Mouse (Mus musculus) heart, embryonic 11.5 days (tissue): ENCODE results near the gene Cnn2. TPM values are rescaled to one million over a fixed set of nuclear protein-coding genes. Genes with fewer than 3 reads are reported as not detected.

Experiments used
- ATAC-seq: fragments of 200-750 bp; cut with Nextera tagmentation; replicated peaks from 2 replicates; pipeline ENCODE4 v1.8.0; 2017; ENCODE audit warnings: moderate library complexity; ENCODE audit not compliant: insufficient number of reproducible peaks, low FRiP score, low TSS enrichment
- H3K27ac ChIP-seq: fragments of 300-500 bp; sonication (generic); 2 replicates; pipeline ENCODE4 v1.5.1; 2014; ENCODE audit warnings: mild to moderate bottlenecking, low read depth, low read length
- H3K27me3 ChIP-seq: fragments of 300-500 bp; sonication (generic); 2 replicates; pipeline ENCODE4 v1.6.1; 2014; ENCODE audit warnings: mild to moderate bottlenecking, low read length, mixed read lengths; ENCODE audit not compliant: control insufficient read depth, insufficient read depth
- H3K36me3 ChIP-seq: fragments of 300-500 bp; sonication (generic); 2 replicates; pipeline ENCODE4 v1.6.1; 2014; ENCODE audit warnings: mild to moderate bottlenecking, low read length, moderate library complexity, mixed read lengths; ENCODE audit not compliant: control insufficient read depth, insufficient read depth
- H3K4me1 ChIP-seq: fragments of 300-500 bp; sonication (generic); 2 replicates; pipeline ENCODE4 v1.6.1; 2014; ENCODE audit warnings: low read length; ENCODE audit not compliant: control insufficient read depth, insufficient read depth
- H3K4me2 ChIP-seq: fragments of 300-500 bp; sonication (generic); 2 replicates; pipeline ENCODE4 v1.6.1; 2014; ENCODE audit warnings: mild to moderate bottlenecking, moderate library complexity
- H3K4me3 ChIP-seq: fragments of 300-500 bp; sonication (generic); 2 replicates; pipeline ENCODE4 v1.5.1; 2014; ENCODE audit warnings: low read depth, low read length
- H3K9ac ChIP-seq: fragments of 300-500 bp; sonication (generic); 2 replicates; pipeline ENCODE4 v1.6.1; 2014; ENCODE audit warnings: mild to moderate bottlenecking, low read depth, low read length, moderate library complexity
- H3K9me3 ChIP-seq: fragments of 300-500 bp; sonication (generic); replicated peaks from 2 replicates; pipeline ENCODE4 v1.6.1; 2016; ENCODE audit warnings: low read length; ENCODE audit not compliant: control insufficient read depth
- WGBS: fragments of 180-500 bp; shearing (Covaris S2); extraction: QIAGEN DNeasy Blood & Tissue Kit; methylation state at CpG from one replicate; pipeline ENCODE4 v1.1.7; 2014; ENCODE audit not compliant: insufficient replicate concordance; 5-methylcytosine and 5-hydroxymethylcytosine counted together
- polyA plus RNA-seq: library from polyadenylated mRNA; unstranded; fragments of >200 nt; fragmentation: Nextera tagmentation; extraction: Ambion mirVana; gene quantifications from 2 replicates; pipeline ENCODE4 v1.2.1, GENCODE M21; 2014

Cnn2 gene
- polyA plus RNA-seq, 1 experiment from 2014 or later, result 405 TPM

GRCm38 (mm10) chr10:79989870-79990269 is 1.5 kb downstream of the Cnn2 start:
- Histone ChIP-seq H3K9ac (peak overlapping the region; percentile 96), H3K27ac (peak overlapping the region; percentile 96), H3K27me3 (no peaks in the 10 kb centered on the region), H3K9me3 (no peaks in the 10 kb centered on the region), H3K4me3 (peak overlapping the region; percentile 77), H3K36me3 (peaks cover 39% of the 10 kb centered on the region), H3K4me2 (peak overlapping the region; percentile 81), H3K4me1 (peaks cover 34% of the 10 kb centered on the region)
- 13% methylated on average over 15 of the region's 15 CpGs for WGBS
- no peak for ATAC-seq

- no peak overlapping the region for H3K27ac ChIP-seq
- no peaks in the 10 kb centered on the region for H3K9me3 ChIP-seq
- no peaks in the 10 kb centered on the region for H3K27me3 ChIP-seq
- H3K4me1 ChIP-seq, result peaks cover 31% of the 10 kb centered on the region
- no peak for ATAC-seq
- H3K4me2 ChIP-seq, result peak overlapping the region; percentile 81
- no peak overlapping the region for H3K9ac ChIP-seq
- H3K36me3 ChIP-seq, result peaks cover 41% of the 10 kb centered on the region
- H3K4me3 ChIP-seq, result peak overlapping the region; percentile 20
- WGBS, result 64% methylated on average over 12 of the region's 12 CpGs
These were observed 2.7 kb downstream of the Cnn2 start for GRCm38 (mm10) chr10:79991099-79991498.

GRCm38 (mm10) chr10:79991548-79991947 is 3.2 kb downstream of the Cnn2 start:
- Histone ChIP-seq H3K4me1 (peaks cover 26% of the 10 kb centered on the region), H3K27ac (no peak overlapping the region), H3K36me3 (peaks cover 41% of the 10 kb centered on the region), H3K9ac (no peak overlapping the region), H3K9me3 (no peaks in the 10 kb centered on the region), H3K27me3 (no peaks in the 10 kb centered on the region), H3K4me3 (no peak overlapping the region), H3K4me2 (no peak overlapping the region)
- ATAC-seq, result no peak
- 86% methylated on average over 6 of the region's 6 CpGs for WGBS

- no peak for ATAC-seq
- H3K27me3 ChIP-seq, result 0 out of 2 replicates have a peak, but pooled peaks cover 4% of the 10 kb centered on the region
- H3K4me1 ChIP-seq, result peaks cover 14% of the 10 kb centered on the region
- no peak overlapping the region for H3K4me2 ChIP-seq
- H3K27ac ChIP-seq, result peak overlapping the region; percentile 24; the same call in 1 of the 2 replicates
- WGBS, result 88% methylated on average over 16 of the region's 16 CpGs
- H3K9ac ChIP-seq, result no peak overlapping the region
- H3K9me3 ChIP-seq, result no peaks in the 10 kb centered on the region
- H3K36me3 ChIP-seq, result peaks cover 41% of the 10 kb centered on the region
- no peak overlapping the region for H3K4me3 ChIP-seq
These were observed 6.2 kb downstream of the Cnn2 start for GRCm38 (mm10) chr10:79994397-79995115.

GRCm38 (mm10) chr10:79995636-79996035 is 7.3 kb downstream of the Cnn2 start:
- no peak for ATAC-seq
- Histone ChIP-seq H3K36me3 (peaks cover 41% of the 10 kb centered on the region), H3K9me3 (no peaks in the 10 kb centered on the region), H3K9ac (no peak overlapping the region), H3K27ac (peak overlapping the region; percentile 29; the same call in 1 of the 2 replicates), H3K27me3 (0 out of 2 replicates have a peak, but pooled peaks cover 4% of the 10 kb centered on the region), H3K4me1 (peaks cover 10% of the 10 kb centered on the region), H3K4me2 (no peak overlapping the region), H3K4me3 (no peak overlapping the region)
- 74% methylated on average over 1 of the region's 1 CpGs for WGBS

DNA sequence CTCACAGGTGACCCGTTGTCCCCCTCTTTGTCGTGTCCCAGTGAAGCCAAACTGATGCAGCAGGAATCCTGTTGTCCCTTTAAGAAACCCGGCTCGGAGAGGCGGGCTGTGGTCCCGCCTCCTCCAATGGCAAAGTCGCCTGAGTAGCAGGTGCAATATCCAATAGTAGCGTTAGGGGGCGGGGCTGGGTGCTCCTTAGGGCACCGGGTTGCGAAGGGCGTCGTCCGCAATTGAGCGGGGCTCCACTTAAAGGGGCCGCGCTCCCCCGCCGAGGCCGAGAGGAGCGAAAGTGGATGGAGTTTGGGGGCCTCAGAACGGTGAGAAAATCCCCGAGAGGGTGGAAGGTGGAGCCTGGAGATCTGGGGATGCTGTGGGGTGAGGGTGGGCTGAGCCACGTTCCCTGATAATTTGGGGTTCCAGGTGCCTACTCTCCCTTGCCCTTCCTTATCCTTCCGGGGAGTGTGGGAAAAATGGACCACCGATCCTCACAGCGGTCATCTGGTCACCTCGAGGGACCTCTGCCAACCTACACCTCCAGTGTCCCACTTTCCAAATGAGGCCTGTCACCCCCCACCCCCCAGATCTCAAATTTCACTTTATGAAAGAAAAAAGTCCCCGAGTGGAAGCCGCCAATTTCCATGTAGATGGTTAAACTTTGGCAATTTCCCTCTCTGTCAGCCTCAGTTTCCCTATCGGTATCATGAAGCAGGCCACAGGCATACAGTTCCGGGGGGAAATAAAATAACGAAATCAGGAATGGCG is 8.1 kb downstream of the Cnn2 start, which contains the start of gene Abca7:
Gene Abca7, plus strand, starts transcription at position 223 of the 762 bp plus-strand sequence.
- Histone ChIP-seq H3K36me3 (peaks cover 34% of the 10 kb centered on the region), H3K27me3 (peaks cover 8% of the 10 kb centered on the region), H3K27ac (peak within 1 kb of the TSS; percentile 69), H3K9ac (peak within 1 kb of the TSS; percentile 70), H3K4me1 (peaks cover 10% of the 10 kb centered on the region), H3K9me3 (no peaks in the 10 kb centered on the region), H3K4me2 (peak within 1 kb of the TSS; percentile 65), H3K4me3 (peak within 1 kb of the TSS; percentile 56)
- 2% methylated on average over 34 of the region's 34 CpGs for WGBS
- peak; percentile 82 for ATAC-seq

DNA sequence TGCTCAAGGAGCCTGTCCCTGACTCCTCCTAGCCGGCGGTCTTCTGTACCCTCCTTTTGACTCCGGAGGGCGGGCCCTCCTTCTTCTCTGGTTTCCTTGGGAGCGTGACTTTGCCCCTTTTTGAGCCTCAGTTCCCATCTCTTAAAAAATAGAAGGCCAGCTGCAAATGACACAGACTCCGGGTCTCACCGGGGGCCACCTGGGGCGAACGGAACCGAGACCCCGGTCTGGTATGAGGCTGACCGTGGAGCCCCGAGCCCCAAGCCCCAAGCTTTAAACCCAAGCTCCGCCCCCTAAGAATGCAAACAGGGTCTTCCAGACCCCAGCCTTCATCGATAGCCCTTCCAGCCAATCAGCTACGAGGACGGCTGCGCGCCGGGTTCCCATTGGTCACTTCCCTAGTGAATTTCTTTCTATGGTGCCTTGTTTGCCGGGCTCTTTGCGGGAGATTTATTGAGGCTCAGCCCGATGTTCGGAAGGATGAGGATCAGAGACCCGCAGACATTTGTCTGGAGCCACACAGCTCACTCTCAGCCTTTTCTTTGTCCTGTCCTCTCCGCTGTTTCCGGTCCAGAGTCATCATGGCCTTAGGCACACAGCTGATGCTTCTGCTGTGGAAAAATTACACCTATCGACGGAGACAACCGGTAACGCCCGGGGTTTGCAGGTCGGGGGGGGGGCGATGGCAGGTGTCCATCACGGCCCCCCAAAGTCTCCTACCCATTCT is 8.8 kb downstream of the Cnn2 start:
- peaks cover 10% of the 10 kb centered on the region for H3K4me1 ChIP-seq
- peak overlapping the region; percentile 65 for H3K4me2 ChIP-seq
- no peaks in the 10 kb centered on the region for H3K9me3 ChIP-seq
- peak overlapping the region; percentile 70 for H3K9ac ChIP-seq
- WGBS, result under 1% methylated on average over 35 of the region's 35 CpGs
- H3K27me3 ChIP-seq, result peaks cover 14% of the 10 kb centered on the region
- no peak; the same call in 1 of the 2 replicates for ATAC-seq
- peaks cover 27% of the 10 kb centered on the region for H3K36me3 ChIP-seq
- peak overlapping the region; percentile 56 for H3K4me3 ChIP-seq
- H3K27ac ChIP-seq, result peak overlapping the region; percentile 69; the same call in 1 of the 2 replicates

GRCm38 (mm10) chr10:79997819-79998218 is 9.4 kb downstream of the Cnn2 start:
- peaks cover 22% of the 10 kb centered on the region for H3K36me3 ChIP-seq
- H3K9me3 ChIP-seq, result no peaks in the 10 kb centered on the region
- peak overlapping the region; percentile 56 for H3K4me3 ChIP-seq
- peaks cover 14% of the 10 kb centered on the region for H3K4me1 ChIP-seq
- 6% methylated on average over 15 of the region's 15 CpGs for WGBS
- no peak overlapping the region for H3K27ac ChIP-seq
- ATAC-seq, result no peak
- peak overlapping the region; percentile 18 for H3K9ac ChIP-seq
- peaks cover 20% of the 10 kb centered on the region for H3K27me3 ChIP-seq
- H3K4me2 ChIP-seq, result peak overlapping the region; percentile 65
